8 mouse cellular contexts compared by ENCODE assay signal in the genomic region with DNA sequence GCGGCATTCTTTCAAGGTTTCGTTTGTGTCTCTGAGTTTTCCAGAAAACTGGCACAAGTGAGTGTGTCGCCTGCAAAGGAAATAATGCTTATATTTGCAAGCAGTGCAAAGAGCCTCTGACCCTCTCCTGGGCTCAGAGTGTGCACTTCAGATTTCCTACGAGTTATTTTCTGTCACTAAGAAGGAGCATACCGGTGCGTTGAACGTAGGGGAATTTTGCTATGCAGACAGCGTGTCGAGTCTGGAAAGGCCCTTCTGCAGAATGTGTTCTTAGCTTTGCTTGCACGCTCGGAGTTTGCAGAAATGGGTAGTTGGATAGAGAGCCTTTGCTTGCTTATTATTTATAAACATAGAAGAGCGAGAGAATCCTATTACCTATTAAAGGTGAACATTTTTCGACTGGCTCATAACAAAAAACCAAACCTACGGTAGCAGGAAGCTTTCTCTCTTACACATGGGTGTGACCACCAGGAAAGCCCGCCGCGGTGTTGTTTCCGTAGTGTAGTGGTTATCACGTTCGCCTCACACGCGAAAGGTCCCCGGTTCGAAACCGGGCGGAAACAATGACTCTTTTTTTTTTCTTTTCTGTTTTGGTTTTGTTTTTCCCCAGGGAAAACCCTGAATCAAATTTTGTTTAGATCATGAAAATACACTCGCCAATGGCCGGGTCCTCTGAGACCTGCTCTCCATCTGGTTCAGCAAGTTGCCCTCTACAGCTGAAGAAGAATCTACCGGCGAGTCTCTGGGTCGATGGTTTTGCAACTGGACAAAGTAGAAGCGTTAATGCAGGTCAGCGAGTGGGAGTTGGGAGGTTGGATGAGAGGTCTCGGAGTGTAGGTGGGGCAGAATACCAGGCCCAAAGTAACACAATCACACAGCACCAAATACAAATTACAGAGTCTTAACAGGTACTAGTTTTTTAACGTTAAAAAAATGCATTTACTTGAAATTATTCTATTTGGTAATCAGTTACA. TPM values are rescaled to one million over a fixed set of nuclear protein-coding genes. Genes with fewer than 3 reads are reported as not detected.
DNase-seq lines count a peak whose midpoint lies in the region; ATAC-seq and TF ChIP-seq lines count a peak whose summit lies in the region.

No protein-coding gene starts in this region.

- H3K4me2 ChIP-seq in hindbrain, postnatal 0 days (ENCODE audit: low read depth, low read length) = peak overlapping the region; percentile 74

- ATAC-seq in common myeloid progenitor, adult 5-6 weeks (replicated peaks; ENCODE audit: low read depth, poor library complexity, severe bottlenecking) = 0 out of 2 replicates have a peak, but pooled peaks have one; percentile 31
- peak; percentile 74; the same call in 1 of the 2 replicates for ATAC-seq in hindbrain, postnatal 0 days

- no peaks in the 10 kb centered on the region for H3K27me3 ChIP-seq in hindbrain, postnatal 0 days (ENCODE audit: insufficient read depth, low read length)

- peak overlapping the region; percentile 51 for H3K4me3 ChIP-seq in hindbrain, postnatal 0 days (ENCODE audit: low read length)

- TF ChIP-seq CTCF in hindbrain, postnatal 0 days (IDR thresholded peaks at IDR 0.05; ENCODE audit: low read depth) = no peak

- peak; percentile 89 for DNase-seq in ZHBTc4 (ENCODE audit: low read depth, low spot score)
- DNase-seq in gastrocnemius, adult 8-10 months (ENCODE audit: low spot score in 2 of 2) = peak; percentile 67 to 70
- peak; percentile 92 for DNase-seq in hindbrain, postnatal 0 days (ENCODE audit: low spot score)
- peak; percentile 87 to 88 for DNase-seq in left cerebral cortex, adult 18-20 months (ENCODE audit: low spot score in 2 of 2)
- peak; percentile 91 for DNase-seq in lung, postnatal 36 days
- peak; percentile 85 to 90 for DNase-seq in right cerebral cortex, postnatal 10 days (ENCODE audit: low spot score in 2 of 2)
- peak; percentile 45 for DNase-seq in urinary bladder, postnatal 10 days (ENCODE audit: low spot score)

- no peaks in the 10 kb centered on the region for H3K9me3 ChIP-seq in hindbrain, postnatal 0 days (ENCODE audit: low read length)

- no peaks in the 10 kb centered on the region for H3K36me3 ChIP-seq in hindbrain, postnatal 0 days (ENCODE audit: insufficient read depth, low read length)

- no peak overlapping the region for H3K27ac ChIP-seq in hindbrain, postnatal 0 days

- H3K9ac ChIP-seq in hindbrain, postnatal 0 days (replicated peaks; ENCODE audit: low read length) = peak overlapping the region; percentile 56

- H3K4me1 ChIP-seq in hindbrain, postnatal 0 days (ENCODE audit: insufficient read depth, low read length) = 0 out of 2 replicates have a peak, but pooled peaks cover 3% of the 10 kb centered on the region

- WGBS in hindbrain, postnatal 0 days = 1% methylated on average over 35 of the region's 35 CpGs

RNA-seq across cellular contexts. Expression of a gene that starts 9.0 kb away (rescaled TPM):
- 208 and 989 TPM in 2 replicates for total RNA-seq in common myeloid progenitor, adult 5-6 weeks (2017)
- total RNA-seq in gastrocnemius, adult 8-10 months (2022) = 1 to 10 TPM in 3 of 4 experiments, not detected in 1; 3.0 to 6.5 (median 5.3) TPM
- 67.7 and 136 TPM in 2 replicates for total RNA-seq in hindbrain, postnatal 0 days (2014; rRNA removed)
- 2.2 and 10.5 TPM in 2 replicates for polyA plus RNA-seq in hindbrain, postnatal 0 days (2015; fragmentation: Nextera tagmentation; extraction: Ambion mirVana)
- total RNA-seq in left cerebral cortex, adult 18-20 months (2021) = 10 to 100 TPM; 24.4 to 38.7 TPM

RNA-seq across cellular contexts. Expression of a gene that starts 9.3 kb away (rescaled TPM):
- total RNA-seq in common myeloid progenitor, adult 5-6 weeks (2017) = 1,449 and 1,731 TPM in 2 replicates
- 1 to 10 TPM in 1 of 4 experiments, under 1 TPM in 1, not detected in 2; 0.75 to 7.0 TPM for total RNA-seq in gastrocnemius, adult 8-10 months (2022)
- total RNA-seq in hindbrain, postnatal 0 days (2014; rRNA removed) = 468 and 587 TPM in 2 replicates
- polyA plus RNA-seq in hindbrain, postnatal 0 days (2015; fragmentation: Nextera tagmentation; extraction: Ambion mirVana) = 0.84 and 1.2 TPM in 2 replicates
- total RNA-seq in left cerebral cortex, adult 18-20 months (2021) = 10 to 100 TPM; 14.5 to 16.1 TPM

RNA-seq across cellular contexts. Expression of a gene that starts 14.8 kb away (rescaled TPM):
- 106 and 144 TPM in 2 replicates for total RNA-seq in common myeloid progenitor, adult 5-6 weeks (2017)
- total RNA-seq in gastrocnemius, adult 8-10 months (2022) = 10 to 100 TPM; 28.5 to 37.8 (median 35.7) TPM
- total RNA-seq in hindbrain, postnatal 0 days (2014; rRNA removed) = 20.6 and 39.3 TPM in 2 replicates
- 5.1 and 5.5 TPM in 2 replicates for polyA plus RNA-seq in hindbrain, postnatal 0 days (2015; fragmentation: Nextera tagmentation; extraction: Ambion mirVana)
- total RNA-seq in left cerebral cortex, adult 18-20 months (2021) = 10 to 100 TPM; 71.8 to 81.6 TPM

RNA-seq across cellular contexts. Expression of a gene that starts 16.4 kb away (rescaled TPM):
- 689 and 693 TPM in 2 replicates for total RNA-seq in common myeloid progenitor, adult 5-6 weeks (2017)
- 1 to 10 TPM in 3 of 4 experiments, not detected in 1; 2.3 to 4.2 (median 2.6) TPM for total RNA-seq in gastrocnemius, adult 8-10 months (2022)
- total RNA-seq in hindbrain, postnatal 0 days (2014; rRNA removed) = 477 and 856 TPM in 2 replicates
- 13.5 and 16.6 TPM in 2 replicates for polyA plus RNA-seq in hindbrain, postnatal 0 days (2015; fragmentation: Nextera tagmentation; extraction: Ambion mirVana)
- 10 to 100 TPM in 1 of 2 experiments, 1 to 10 TPM in 1; 7.5 to 13.7 TPM for total RNA-seq in left cerebral cortex, adult 18-20 months (2021)

RNA-seq across cellular contexts. Expression of a gene that starts 16.7 kb away (rescaled TPM):
- 591 and 710 TPM in 2 replicates for total RNA-seq in common myeloid progenitor, adult 5-6 weeks (2017)
- 1 to 10 TPM in 2 of 4 experiments, under 1 TPM in 2; 0.75 to 2.9 (median 1.3) TPM for total RNA-seq in gastrocnemius, adult 8-10 months (2022)
- 777 and 1,409 TPM in 2 replicates for total RNA-seq in hindbrain, postnatal 0 days (2014; rRNA removed)
- polyA plus RNA-seq in hindbrain, postnatal 0 days (2015; fragmentation: Nextera tagmentation; extraction: Ambion mirVana) = 4.2 and 6.8 TPM in 2 replicates
- total RNA-seq in left cerebral cortex, adult 18-20 months (2021) = 10 to 100 TPM in 1 of 2 experiments, 1 to 10 TPM in 1; 9.3 to 11.7 TPM

Comparison
In these comparisons a context has a peak if more than half of its experiments do, and no peak if none do; other contexts are left out.
1. RNA of a gene that starts 9.3 kb away (total RNA-seq): 1,449 to 1,731 TPM in common myeloid progenitor, adult 5-6 weeks and 468 to 587 TPM in hindbrain, postnatal 0 days; 14.5 to 16.1 TPM in left cerebral cortex, adult 18-20 months and 0.75 to 7.0 TPM in gastrocnemius, adult 8-10 months; every median in the first group is over 10 times any median in the second.
2. Peak in every context shown above with its lines, with median percentiles within 50 percentile points of each other: DNase-seq.